ENCODE assay signal across 22 mouse cellular contexts in genomic region chr5:113976597-113976996, GRCm38 (mm10). TPM values are rescaled to one million over a fixed set of nuclear protein-coding genes. Genes with fewer than 3 reads are reported as not detected.
DNase-seq lines count a peak whose midpoint lies in the region; ATAC-seq and TF ChIP-seq lines count a peak whose summit lies in the region.
"Had no signal": no experiment of that assay in that cellular context is flagged by ENCODE, and none has a peak within 500 bp of the region (broad histone marks: within the 10 kb centered on the region; RNA-seq: fewer than 3 reads in every experiment).

No protein-coding gene starts in this region.

- H3K4me3 ChIP-seq in gastrocnemius, adult 2 months: no peak overlapping the region
- H3K4me3 ChIP-seq in lung, adult 2 months (replicated peaks; ENCODE audit: extremely low read depth, low read depth, low read length): no peak overlapping the region
- H3K4me3 ChIP-seq in liver, embryonic 13.5 days (replicated peaks): no peak overlapping the region
- no peak overlapping the region for H3K4me3 ChIP-seq in small intestine, adult 2 months (ENCODE audit: low read depth, low read length)
- H3K4me3 ChIP-seq: kidney, embryonic 15.5 days; midbrain, embryonic 12.5 days had no signal

- no peak for TF ChIP-seq POLR2A in lung, adult 2 months (IDR thresholded peaks at IDR 0.05; ENCODE audit: borderline replicate concordance, extremely low read depth, low read depth, low read length)
- no peak for TF ChIP-seq POLR2A in small intestine, adult 2 months (IDR thresholded peaks at IDR 0.05; ENCODE audit: low read depth, low read length)

- no peak for TF ChIP-seq CTCF in gastrocnemius, adult 2 months (IDR thresholded peaks at IDR 0.05)
- no peak for TF ChIP-seq CTCF in lung, adult 2 months (IDR thresholded peaks at IDR 0.05; ENCODE audit: insufficient read depth, low read length)
- no peak for TF ChIP-seq CTCF in small intestine, adult 2 months (IDR thresholded peaks at IDR 0.05; ENCODE audit: extremely low read depth, insufficient read length, insufficient replicate concordance, low read depth, low read length)

- H3K9ac ChIP-seq in liver, embryonic 13.5 days: peak overlapping the region; percentile 68
- H3K9ac ChIP-seq: hindbrain, embryonic 14.5 days; kidney, embryonic 15.5 days; midbrain, embryonic 12.5 days had no signal

- WGBS in lung, adult 2 months: 73% methylated on average over 8 of the region's 8 CpGs
- WGBS in liver, embryonic 13.5 days (ENCODE audit: insufficient replicate concordance): 88% methylated on average over 8 of the region's 8 CpGs
- WGBS in small intestine, adult 2 months: 92% methylated on average over 8 of the region's 8 CpGs

- DNase-seq in gastrocnemius, adult 2 months: no peak
- DNase-seq in gastrocnemius, postnatal 14 days: no peak
- peak; percentile 39 for DNase-seq in lung, adult 2 months
- DNase-seq in lung, postnatal 10 days: no peak
- DNase-seq in liver, embryonic 13.5 days: no peak
- no peak for DNase-seq in urinary bladder, postnatal 14 days (ENCODE audit: low spot score)
- DNase-seq: cerebellum, adult 18-20 months; layer of hippocampus, postnatal 36 days; thymus, postnatal 36 days had no signal

- H3K27ac ChIP-seq in gastrocnemius, adult 2 months: peak overlapping the region; percentile 68
- H3K27ac ChIP-seq in liver, embryonic 13.5 days: peak overlapping the region; percentile 98
- H3K27ac ChIP-seq in small intestine, adult 2 months (ENCODE audit: insufficient read depth, low read depth, low read length): 0 out of 2 replicates have a peak overlapping the region, but pooled peaks have one; percentile 10
- H3K27ac ChIP-seq: hindbrain, embryonic 14.5 days; kidney, embryonic 15.5 days; macrophage; midbrain, embryonic 12.5 days had no signal

- H3K36me3 ChIP-seq in liver, embryonic 13.5 days: peaks cover 15% of the 10 kb centered on the region
- 0 out of 2 replicates have a peak, but pooled peaks cover 2% of the 10 kb centered on the region for H3K36me3 ChIP-seq in small intestine, adult 2 months (ENCODE audit: control insufficient read depth, insufficient read depth, low read length)

- peak overlapping the region; percentile 87 for H3K4me2 ChIP-seq in liver, embryonic 13.5 days
- H3K4me2 ChIP-seq: hindbrain, embryonic 14.5 days; kidney, embryonic 15.5 days; midbrain, embryonic 12.5 days had no signal

- no peaks in the 10 kb centered on the region for H3K27me3 ChIP-seq in liver, embryonic 13.5 days
- H3K27me3 ChIP-seq in small intestine, adult 2 months (ENCODE audit: control insufficient read depth, insufficient read depth, low read length): no peaks in the 10 kb centered on the region
- H3K27me3 ChIP-seq: kidney, embryonic 15.5 days; midbrain, embryonic 12.5 days had no signal

- intact Hi-C loops in gastrocnemius, adult 2 months (cut with DNase I): no loop called here
- intact Hi-C loops in gastrocnemius, postnatal 14 days (cut with DNase I; ENCODE audit: low total_unique reads): no loop called here

- no peaks in the 10 kb centered on the region for H3K9me3 ChIP-seq in liver, embryonic 13.5 days (replicated peaks)
- H3K9me3 ChIP-seq: kidney, embryonic 15.5 days; midbrain, embryonic 12.5 days had no signal

- no peak for ATAC-seq in liver, embryonic 13.5 days (ENCODE audit: low read depth)
- ATAC-seq: forebrain, embryonic 14.5 days; intestine, embryonic 16.5 days had no signal

- peaks cover 32% of the 10 kb centered on the region for H3K4me1 ChIP-seq in lung, adult 2 months (ENCODE audit: control insufficient read depth, insufficient read depth, low read length)
- H3K4me1 ChIP-seq in liver, embryonic 13.5 days (replicated peaks): peaks cover 100% of the 10 kb centered on the region
- peaks cover 41% of the 10 kb centered on the region for H3K4me1 ChIP-seq in small intestine, adult 2 months (ENCODE audit: control insufficient read depth, insufficient read depth, insufficient read length, low read length)

RNA-seq across cellular contexts. Expression of gene Ssh1, which starts 17.1 kb away (rescaled TPM):
- total RNA-seq in gastrocnemius, adult 2 months (2021): 1 to 10 TPM; 6.1 to 7.2 TPM
- total RNA-seq in gastrocnemius, postnatal 14 days (2021): 1 to 10 TPM; 5.6 to 8.9 TPM
- 22.1 and 27.3 TPM in 2 replicates for polyA plus RNA-seq in lung, adult 2 months (2012; rRNA removed)
- polyA plus RNA-seq in liver, embryonic 13.5 days (2015; fragmentation: Nextera tagmentation; extraction: Ambion mirVana): 5.4 and 6.0 TPM in 2 replicates
- 6.7 and 11.3 TPM in 2 replicates for polyA plus RNA-seq in small intestine, adult 2 months (2012; rRNA removed)

RNA-seq across cellular contexts. Expression of gene Dao, which starts 26.9 kb away (rescaled TPM):
- not detected for total RNA-seq in gastrocnemius, adult 2 months (2021)
- not detected for total RNA-seq in gastrocnemius, postnatal 14 days (2021)
- polyA plus RNA-seq in lung, adult 2 months (2012; rRNA removed): 0.05 and 0.17 TPM in 2 replicates
- not detected in 2 replicates for polyA plus RNA-seq in liver, embryonic 13.5 days (2015; fragmentation: Nextera tagmentation; extraction: Ambion mirVana)
- polyA plus RNA-seq in small intestine, adult 2 months (2012; rRNA removed): 11.9 and 16.8 TPM in 2 replicates
- total RNA-seq: adrenal gland, postnatal 14 days; left cerebral cortex, postnatal 25 days had no signal
- polyA plus RNA-seq: cortical plate, adult 2 months; embryonic facial prominence, embryonic 14.5 days; forebrain, embryonic 14.5 days; heart, postnatal 0 days; hindbrain, embryonic 14.5 days; macrophage; midbrain, embryonic 12.5 days; neural tube, embryonic 14.5 days had no signal

Comparison
In these comparisons a context has a peak if more than half of its experiments do, and no peak if none do; other contexts are left out.
1. H3K27ac ChIP-seq: peak in every context shown above with its lines; median percentile 98 in liver, embryonic 13.5 days; 68 in gastrocnemius, adult 2 months; 10 in small intestine, adult 2 months.
2. RNA of gene Dao, which starts 26.9 kb away (polyA plus RNA-seq): 11.9 to 16.8 TPM in small intestine, adult 2 months; 0.05 to 0.17 TPM in lung, adult 2 months and not detected in liver, embryonic 13.5 days; every median in the first group is over 10 times any median in the second.